Mouse (Mus musculus): ENCODE results near the gene Atoh8. TPM values are rescaled to one million over a fixed set of nuclear protein-coding genes. Genes with fewer than 3 reads are reported as not detected.

The Atoh8 gene
- total and polyA plus RNA-seq, 2 experiments from 2014 or later = 4.5 to 7.1 TPM

- peak; percentile 71; the same call in 1 of the 2 replicates for ATAC-seq (ENCODE audit: insufficient read depth, low read depth)
- H3K9ac ChIP-seq (replicated peaks; ENCODE audit: low read depth, low read length) = no peak overlapping the region
- H3K4me3 ChIP-seq (ENCODE audit: low read depth, low read length) = no peak overlapping the region
- H3K27me3 ChIP-seq (ENCODE audit: control insufficient read depth, insufficient read depth, low read length) = no peaks in the 10 kb centered on the region
- peak overlapping the region; percentile 88 for H3K27ac ChIP-seq (ENCODE audit: low read depth)
- WGBS = 25% methylated on average over 5 of the region's 5 CpGs
- no peak for TF ChIP-seq CTCF (IDR thresholded peaks at IDR 0.05; ENCODE audit: low read depth)
- no peak for TF ChIP-seq EP300 (IDR thresholded peaks at IDR 0.05; ENCODE audit: low read depth)
- no peaks in the 10 kb centered on the region for H3K4me1 ChIP-seq (ENCODE audit: control insufficient read depth, insufficient read depth)
- no peaks in the 10 kb centered on the region for H3K9me3 ChIP-seq (replicated peaks; ENCODE audit: control insufficient read depth, low read length)
- peak overlapping the region; percentile 20; the same call in 1 of the 2 replicates for H3K4me2 ChIP-seq (ENCODE audit: low read depth, low read length)
- DNase-seq (ENCODE audit: low spot score) = peak; percentile 83
- H3K36me3 ChIP-seq (replicated peaks; ENCODE audit: control insufficient read depth, insufficient read depth, low read length) = no peaks in the 10 kb centered on the region
These were observed 28.4 kb upstream of the Atoh8 start for GRCm38 (mm10) chr6:72263679-72264265.

GRCm38 (mm10) chr6:72261683-72262320, 26.4 kb upstream of the Atoh8 start:
- Histone ChIP-seq H3K9me3 (replicated peaks; ENCODE audit: control insufficient read depth, low read length) (no peaks in the 10 kb centered on the region), H3K9ac (replicated peaks; ENCODE audit: low read depth, low read length) (no peak overlapping the region), H3K4me2 (ENCODE audit: low read depth, low read length) (no peak overlapping the region), H3K4me3 (ENCODE audit: low read depth, low read length) (no peak overlapping the region), H3K4me1 (ENCODE audit: control insufficient read depth, insufficient read depth) (no peaks in the 10 kb centered on the region), H3K36me3 (replicated peaks; ENCODE audit: control insufficient read depth, insufficient read depth, low read length) (no peaks in the 10 kb centered on the region), H3K27me3 (ENCODE audit: control insufficient read depth, insufficient read depth, low read length) (no peaks in the 10 kb centered on the region), H3K27ac (ENCODE audit: low read depth) (no peak overlapping the region)
- no peak for TF ChIP-seq EP300 (IDR thresholded peaks at IDR 0.05; ENCODE audit: low read depth)
- no peak for TF ChIP-seq CTCF (IDR thresholded peaks at IDR 0.05; ENCODE audit: low read depth)
- DNase-seq (ENCODE audit: low spot score) (no peak), ATAC-seq (ENCODE audit: insufficient read depth, low read depth) (no peak)
- 82% methylated on average over 12 of the region's 12 CpGs for WGBS

DNA sequence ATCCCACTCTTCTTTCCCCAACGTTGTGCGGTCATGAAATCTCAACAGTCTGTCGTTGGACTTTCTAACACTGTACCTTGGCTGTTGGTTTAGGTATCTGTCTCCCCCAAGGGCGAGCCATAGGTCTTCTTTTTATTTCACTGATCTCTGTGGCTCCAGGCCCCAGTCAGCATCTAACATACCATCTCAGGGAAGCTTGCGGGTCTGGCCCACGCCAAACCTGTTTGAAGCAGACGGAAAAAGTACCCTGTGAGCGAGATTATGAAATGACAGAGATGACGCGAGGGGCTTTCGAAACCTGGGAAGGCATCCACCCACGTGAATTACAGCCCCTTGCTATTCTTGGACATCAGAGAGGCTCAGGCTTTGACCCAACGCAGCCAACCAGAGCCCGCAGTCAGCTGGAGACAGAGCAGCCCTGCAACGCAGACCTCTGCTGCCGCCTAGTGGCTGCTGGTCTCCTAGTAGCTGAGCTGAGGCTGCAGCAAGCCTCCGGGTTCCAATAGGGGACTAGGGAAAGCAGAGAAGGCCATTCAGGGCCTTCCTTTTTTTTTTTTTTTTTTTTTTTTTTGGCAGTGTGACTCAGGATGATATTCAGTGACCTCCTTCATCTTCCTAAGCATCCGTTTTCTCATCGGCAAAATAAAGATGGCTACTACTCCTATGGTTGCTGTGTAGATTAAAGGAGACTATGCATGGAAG, 25.8 kb upstream of the Atoh8 start:
- Histone ChIP-seq H3K4me2 (ENCODE audit: low read depth, low read length) (no peak overlapping the region), H3K9me3 (replicated peaks; ENCODE audit: control insufficient read depth, low read length) (no peaks in the 10 kb centered on the region), H3K27me3 (ENCODE audit: control insufficient read depth, insufficient read depth, low read length) (no peaks in the 10 kb centered on the region), H3K4me1 (ENCODE audit: control insufficient read depth, insufficient read depth) (no peaks in the 10 kb centered on the region), H3K4me3 (ENCODE audit: low read depth, low read length) (no peak overlapping the region), H3K27ac (ENCODE audit: low read depth) (0 out of 2 replicates have a peak overlapping the region, but pooled peaks have one; percentile 0), H3K9ac (replicated peaks; ENCODE audit: low read depth, low read length) (no peak overlapping the region), H3K36me3 (replicated peaks; ENCODE audit: control insufficient read depth, insufficient read depth, low read length) (no peaks in the 10 kb centered on the region)
- 19% methylated on average over 19 of the region's 19 CpGs for WGBS
- TF ChIP-seq CTCF (IDR thresholded peaks at IDR 0.05; ENCODE audit: low read depth) (peak; percentile 98), EP300 (IDR thresholded peaks at IDR 0.05; ENCODE audit: low read depth) (0 out of 2 replicates have a peak, but pooled peaks have one; percentile 62)
- DNase-seq (ENCODE audit: low spot score) (peak; percentile 94), ATAC-seq (ENCODE audit: insufficient read depth, low read depth) (peak; percentile 88)

GRCm38 (mm10) chr6:72259474-72259873, 24.1 kb upstream of the Atoh8 start:
- no peak for DNase-seq (ENCODE audit: low spot score)
- WGBS = 44% methylated on average over 7 of the region's 7 CpGs
- H3K4me3 ChIP-seq (ENCODE audit: low read depth, low read length) = no peak overlapping the region
- H3K4me1 ChIP-seq (ENCODE audit: control insufficient read depth, insufficient read depth) = peaks cover 7% of the 10 kb centered on the region; the same call in 1 of the 2 replicates
- no peaks in the 10 kb centered on the region for H3K27me3 ChIP-seq (ENCODE audit: control insufficient read depth, insufficient read depth, low read length)
- H3K36me3 ChIP-seq (replicated peaks; ENCODE audit: control insufficient read depth, insufficient read depth, low read length) = no peaks in the 10 kb centered on the region
- H3K9ac ChIP-seq (replicated peaks; ENCODE audit: low read depth, low read length) = no peak overlapping the region
- H3K4me2 ChIP-seq (ENCODE audit: low read depth, low read length) = no peak overlapping the region
- TF ChIP-seq EP300 (IDR thresholded peaks at IDR 0.05; ENCODE audit: low read depth) (no peak), CTCF (IDR thresholded peaks at IDR 0.05; ENCODE audit: low read depth) (no peak)
- no peak overlapping the region for H3K27ac ChIP-seq (ENCODE audit: low read depth)
- H3K9me3 ChIP-seq (replicated peaks; ENCODE audit: control insufficient read depth, low read length) = no peaks in the 10 kb centered on the region
- ATAC-seq (ENCODE audit: insufficient read depth, low read depth) = peak; percentile 50; the same call in 1 of the 2 replicates

DNA sequence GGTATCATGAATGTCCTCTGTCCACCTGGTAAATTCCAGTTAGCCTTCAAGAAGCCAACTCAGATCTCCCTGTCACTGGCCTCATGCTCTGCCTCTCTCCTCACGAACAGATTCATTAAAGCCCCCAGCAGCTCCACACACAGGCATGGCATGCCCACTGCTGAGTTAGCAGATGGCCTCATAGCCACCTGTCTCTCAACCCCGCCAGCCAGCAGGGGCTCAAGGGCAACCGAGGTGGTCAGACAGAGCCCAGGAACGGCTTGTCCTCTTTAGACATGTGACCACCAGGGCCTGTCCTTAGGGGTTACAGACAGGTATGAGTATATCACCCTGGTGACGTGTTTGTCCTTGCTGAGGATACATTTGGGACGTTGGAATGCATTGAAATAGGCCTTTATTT, 19.9 kb upstream of the Atoh8 start:
- DNase-seq (ENCODE audit: low spot score) (no peak), ATAC-seq (ENCODE audit: insufficient read depth, low read depth) (0 out of 2 replicates have a peak, but pooled peaks have one; percentile 25)
- WGBS = 56% methylated on average over 6 of the region's 6 CpGs
- no peak overlapping the region for H3K9ac ChIP-seq (replicated peaks; ENCODE audit: low read depth, low read length)
- no peak overlapping the region for H3K4me2 ChIP-seq (ENCODE audit: low read depth, low read length)
- H3K4me1 ChIP-seq (ENCODE audit: control insufficient read depth, insufficient read depth) = peaks cover 24% of the 10 kb centered on the region
- H3K4me3 ChIP-seq (ENCODE audit: low read depth, low read length) = no peak overlapping the region
- H3K27ac ChIP-seq (ENCODE audit: low read depth) = peak overlapping the region; percentile 72; the same call in 1 of the 2 replicates
- H3K27me3 ChIP-seq (ENCODE audit: control insufficient read depth, insufficient read depth, low read length) = no peaks in the 10 kb centered on the region
- TF ChIP-seq EP300 (IDR thresholded peaks at IDR 0.05; ENCODE audit: low read depth) = no peak
- TF ChIP-seq CTCF (IDR thresholded peaks at IDR 0.05; ENCODE audit: low read depth) = no peak
- no peaks in the 10 kb centered on the region for H3K36me3 ChIP-seq (replicated peaks; ENCODE audit: control insufficient read depth, insufficient read depth, low read length)
- H3K9me3 ChIP-seq (replicated peaks; ENCODE audit: control insufficient read depth, low read length) = no peaks in the 10 kb centered on the region
